In genomic region chr6:70457279-70457678, GRCm38 (mm10) we compare ENCODE assay signal across 22 mouse cellular contexts.
"Had no signal": no experiment of that assay in that cellular context is flagged by ENCODE, and none has a peak within 500 bp of the region (broad histone marks: within the 10 kb centered on the region; RNA-seq: fewer than 3 reads in every experiment).

No protein-coding gene starts in this region.

- DNase-seq: heart, postnatal 10 days; heart, postnatal 14 days; heart, postnatal 36 days; heart, postnatal 4 days; kidney, adult 11 months; kidney, adult 18-20 months; kidney, adult 2 months; kidney, adult 8-10 months; kidney, adult 9 months; kidney, postnatal 10 days; kidney, postnatal 14 days; kidney, postnatal 25 days; kidney, postnatal 36 days; kidney, postnatal 4 days; layer of hippocampus, adult 9-11 months; layer of hippocampus, postnatal 36 days had no signal

- ATAC-seq: hindbrain, embryonic 16.5 days; hindbrain, postnatal 0 days; inflammation-experienced regulatory T-cells, adult 6 months; intestine, embryonic 15.5 days; intestine, embryonic 16.5 days; intestine, postnatal 0 days had no signal
